Mouse (Mus musculus) lung, postnatal 0 days (tissue): Measurements from ENCODE around the gene Camk2n1. TPM values are rescaled to one million over a fixed set of nuclear protein-coding genes. Genes with fewer than 3 reads are reported as not detected.

Source experiments
- ATAC-seq: fragments of 200-750 bp; cut with Nextera tagmentation; 2 replicates; pipeline ENCODE4 v1.8.0; 2017; ENCODE audit warnings: moderate library complexity
- DNase-seq: peaks from one replicate; pipeline ENCODE4 v3.0.0-alpha.2; 2016; ENCODE audit warnings: low spot score
- H3K27ac ChIP-seq: fragments of 300-500 bp; sonication (generic); 2 replicates; pipeline ENCODE4 v1.5.1; 2014; ENCODE audit warnings: antibody characterized with exemption, mild to moderate bottlenecking, low read length, mixed read lengths
- H3K27me3 ChIP-seq: fragments of 300-500 bp; sonication (generic); replicated peaks from 2 replicates; pipeline ENCODE4 v1.6.1; 2014; ENCODE audit warnings: low read length, mixed read lengths; ENCODE audit not compliant: insufficient read depth
- H3K36me3 ChIP-seq: fragments of 300-500 bp; sonication (generic); 2 replicates; pipeline ENCODE4 v1.6.1; 2014; ENCODE audit warnings: low read length, mixed read lengths; ENCODE audit not compliant: insufficient read depth
- H3K4me1 ChIP-seq: fragments of 300-500 bp; sonication (generic); 2 replicates; pipeline ENCODE4 v1.6.1; 2014; ENCODE audit warnings: antibody characterized with exemption, low read depth, low read length, mixed read lengths; ENCODE audit not compliant: insufficient read depth
- H3K4me2 ChIP-seq: fragments of 300-500 bp; sonication (generic); replicated peaks from 2 replicates; pipeline ENCODE4 v1.6.1; 2014; ENCODE audit warnings: low read depth, mild to moderate bottlenecking, low read length, moderate library complexity, mixed read lengths
- H3K4me3 ChIP-seq: fragments of 300-500 bp; sonication (generic); 2 replicates; pipeline ENCODE4 v1.5.1; 2014; ENCODE audit warnings: low read depth, low read length
- H3K9ac ChIP-seq: fragments of 300-500 bp; sonication (generic); replicated peaks from 2 replicates; pipeline ENCODE4 v1.6.1; 2014; ENCODE audit warnings: low read depth, mild to moderate bottlenecking
- H3K9me3 ChIP-seq: fragments of 300-500 bp; sonication (generic); 2 replicates; pipeline ENCODE4 v1.6.1; 2016; ENCODE audit warnings: low read length, mixed read lengths
- CTCF ChIP-seq: IDR thresholded peaks from 2 replicates; pipeline ENCODE4 v1.5.1; 2016; ENCODE audit warnings: antibody characterized with exemption, mild to moderate bottlenecking
- EP300 ChIP-seq: IDR thresholded peaks from 2 replicates; pipeline ENCODE4 v1.6.1; 2016; ENCODE audit warnings: antibody characterized with exemption, mild to moderate bottlenecking, control low read depth
- WGBS: fragments of 180-500 bp; shearing (Covaris S2); extraction: QIAGEN DNeasy Blood & Tissue Kit; methylation state at CpG from one replicate; pipeline ENCODE4 v1.1.7; 2014; 5-methylcytosine and 5-hydroxymethylcytosine counted together
- polyA plus RNA-seq: library from polyadenylated mRNA; unstranded; fragments of >200 nt; fragmentation: Nextera tagmentation; extraction: Ambion mirVana; gene quantifications from 2 replicates; pipeline ENCODE4 v1.2.1, GENCODE M21; 2015

Camk2n1 gene
- polyA plus RNA-seq, 1 experiment from 2014 or later, result 10.9 TPM

GRCm38 (mm10) chr4:138491088-138491487 is 37.0 kb downstream of the Camk2n1 start:
- TF ChIP-seq CTCF, result no peak
- no peak for TF ChIP-seq EP300
- ATAC-seq, result no peak
- Histone ChIP-seq H3K4me3 (no peak overlapping the region), H3K27me3 (no peaks in the 10 kb centered on the region), H3K9ac (no peak overlapping the region), H3K4me1 (peaks cover 5% of the 10 kb centered on the region; the same call in 1 of the 2 replicates), H3K9me3 (no peaks in the 10 kb centered on the region), H3K36me3 (no peaks in the 10 kb centered on the region), H3K27ac (no peak overlapping the region), H3K4me2 (no peak overlapping the region)
- DNase-seq, result no peak
- 75% methylated on average over 4 of the region's 4 CpGs for WGBS

GRCm38 (mm10) chr4:138493161-138494001 is 39.3 kb downstream of the Camk2n1 start:
- Histone ChIP-seq H3K36me3 (no peaks in the 10 kb centered on the region), H3K4me1 (peaks cover 5% of the 10 kb centered on the region; the same call in 1 of the 2 replicates), H3K4me3 (no peak overlapping the region), H3K4me2 (no peak overlapping the region), H3K9me3 (no peaks in the 10 kb centered on the region), H3K27ac (no peak overlapping the region), H3K27me3 (no peaks in the 10 kb centered on the region), H3K9ac (no peak overlapping the region)
- ATAC-seq (peak; percentile 54), DNase-seq (peak; percentile 57)
- TF ChIP-seq EP300 (no peak), CTCF (no peak)
- WGBS, result 60% methylated on average over 5 of the region's 5 CpGs

GRCm38 (mm10) chr4:138494905-138495304 is 40.8 kb downstream of the Camk2n1 start:
- Histone ChIP-seq H3K4me2 (no peak overlapping the region), H3K27ac (no peak overlapping the region), H3K27me3 (no peaks in the 10 kb centered on the region), H3K4me3 (no peak overlapping the region), H3K36me3 (no peaks in the 10 kb centered on the region), H3K4me1 (peaks cover 5% of the 10 kb centered on the region; the same call in 1 of the 2 replicates), H3K9ac (no peak overlapping the region), H3K9me3 (no peaks in the 10 kb centered on the region)
- DNase-seq, result peak; percentile 37
- 36% methylated on average over 5 of the region's 5 CpGs for WGBS
- TF ChIP-seq EP300 (no peak), CTCF (no peak)
- peak; percentile 61; the same call in 1 of the 2 replicates for ATAC-seq

- H3K36me3 ChIP-seq, result no peaks in the 10 kb centered on the region
- DNase-seq (peak; percentile 8), ATAC-seq (no peak)
- no peaks in the 10 kb centered on the region for H3K9me3 ChIP-seq
- WGBS, result 6% methylated on average over 13 of the region's 13 CpGs
- H3K4me1 ChIP-seq, result peaks cover 5% of the 10 kb centered on the region; the same call in 1 of the 2 replicates
- H3K9ac ChIP-seq, result no peak overlapping the region
- no peak overlapping the region for H3K4me3 ChIP-seq
- TF ChIP-seq CTCF, result no peak
- no peak for TF ChIP-seq EP300
- 0 out of 2 replicates have a peak overlapping the region, but pooled peaks have one; percentile 14 for H3K4me2 ChIP-seq
- no peak overlapping the region for H3K27ac ChIP-seq
- H3K27me3 ChIP-seq, result no peaks in the 10 kb centered on the region
Observed at GRCm38 (mm10) chr4:138495775-138496174, 41.7 kb downstream of the Camk2n1 start.

- WGBS, result 61% methylated on average over 24 of the region's 24 CpGs
- peak; percentile 57 for DNase-seq
Observed at GRCm38 (mm10) chr4:138496746-138497520, 42.8 kb downstream of the Camk2n1 start.

More at GRCm38 (mm10) chr4:138496746-138497520, 42.8 kb downstream of the Camk2n1 start:
- Histone ChIP-seq H3K27me3 (no peaks in the 10 kb centered on the region), H3K9me3 (no peaks in the 10 kb centered on the region), H3K9ac (no peak overlapping the region), H3K27ac (no peak overlapping the region), H3K4me3 (no peak overlapping the region), H3K4me2 (no peak overlapping the region), H3K36me3 (no peaks in the 10 kb centered on the region), H3K4me1 (peaks cover 5% of the 10 kb centered on the region; the same call in 1 of the 2 replicates)
- TF ChIP-seq CTCF, result no peak
- no peak for TF ChIP-seq EP300
- ATAC-seq, result peak; percentile 30; the same call in 1 of the 2 replicates
